Mouse (Mus musculus) small intestine, adult 2 months (tissue): ENCODE measurements around the gene Itprip.

ENCODE experiments used
- CTCF ChIP-seq: fragments of 200-500 bp; IDR thresholded peaks from 2 replicates; pipeline ENCODE4 v1.5.1; 2012; ENCODE audit warnings: low read depth, mild to moderate bottlenecking, control low read depth, inconsistent platforms, low read length, moderate library complexity, mixed read lengths; ENCODE audit not compliant: insufficient replicate concordance, insufficient read length; ENCODE audit errors: extremely low read depth
- POLR2A ChIP-seq: fragments of 200-500 bp; IDR thresholded peaks from 2 replicates; pipeline ENCODE4 v1.6.1; 2012; ENCODE audit warnings: low read depth, mild to moderate bottlenecking, control low read depth, inconsistent platforms, low read length, moderate library complexity

DNA sequence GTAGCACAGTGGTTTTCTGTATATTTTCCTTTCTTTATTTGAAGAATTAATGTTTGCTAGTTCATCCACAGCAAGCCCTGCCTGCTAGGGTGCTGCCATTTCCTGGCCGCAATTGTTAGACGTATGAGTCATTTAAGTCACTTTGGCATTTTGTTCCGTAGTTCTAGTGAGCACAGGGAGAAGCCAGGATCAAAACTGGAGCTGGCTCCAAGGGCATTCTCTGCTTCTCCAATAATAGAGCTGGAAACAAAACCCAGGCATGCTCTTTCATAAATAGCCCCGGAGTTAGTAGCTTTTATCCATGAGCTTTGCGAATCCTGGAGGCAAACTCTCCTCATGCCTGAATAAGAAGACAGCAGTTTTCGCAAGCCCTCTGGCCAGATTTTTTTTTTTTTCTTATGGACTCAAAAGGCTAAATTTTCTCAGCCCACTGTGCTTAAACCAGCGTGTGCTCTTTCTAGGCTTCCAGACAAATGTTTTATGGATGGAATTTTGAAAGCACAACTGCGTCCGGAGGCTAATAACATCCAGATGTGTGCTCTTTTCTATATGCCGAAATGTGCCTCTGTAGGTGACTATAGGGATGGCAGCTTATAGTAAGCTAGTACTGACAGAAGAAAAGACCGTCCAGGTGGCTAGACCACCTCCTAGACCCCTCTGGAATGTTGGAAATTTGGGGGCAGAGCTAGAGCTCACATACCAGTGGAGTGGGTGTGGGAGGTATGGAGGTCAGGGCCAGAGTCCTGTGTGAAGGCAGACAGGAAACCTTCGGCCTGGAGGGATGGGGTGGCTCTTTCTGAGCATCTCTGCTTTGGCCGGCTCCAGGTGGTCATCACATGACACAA, 64.9 kb downstream of the Itprip start:
- no peak for TF ChIP-seq CTCF
- no peak for TF ChIP-seq POLR2A
